In genomic region chr11:34975771-34976302, GRCm38 (mm10) we compare ENCODE assay signal across 11 mouse cellular contexts.
A peak's percentile ranks its signal among the peaks of the same experiment; 100 is the strongest.
DNase-seq lines count a peak whose midpoint lies in the region; ATAC-seq and TF ChIP-seq lines count a peak whose summit lies in the region.
"Had no signal": no experiment of that assay in that cellular context is flagged by ENCODE, and none has a peak within 500 bp of the region (broad histone marks: within the 10 kb centered on the region; RNA-seq: fewer than 3 reads in every experiment).

No protein-coding gene starts in this region.

- no peak overlapping the region for H3K4me2 ChIP-seq in heart, embryonic 16.5 days (ENCODE audit: low read depth, low read length)
- H3K4me2 ChIP-seq in forebrain, embryonic 14.5 days (ENCODE audit: low read length), result no peak overlapping the region
- H3K4me2 ChIP-seq: liver, embryonic 13.5 days had no signal

- H3K36me3 ChIP-seq in heart, embryonic 16.5 days (ENCODE audit: control insufficient read depth, insufficient read depth), result no peaks in the 10 kb centered on the region
- H3K36me3 ChIP-seq in forebrain, embryonic 14.5 days (ENCODE audit: control insufficient read depth, insufficient read depth, low read length), result no peaks in the 10 kb centered on the region
- H3K36me3 ChIP-seq: liver, embryonic 13.5 days had no signal

- peak; percentile 41 to 62 for DNase-seq in adrenal gland, adult (ENCODE audit: inconsistent age in 2 of 2, low spot score in 1 of 2)
- no peak for DNase-seq in adrenal gland, adult 18-20 months (ENCODE audit: low spot score in 2 of 2)
- DNase-seq in heart, postnatal 10 days, result no peak
- peak; percentile 11 for DNase-seq in lung, postnatal 36 days
- no peak for DNase-seq in lung, adult 2 months
- DNase-seq in forebrain, embryonic 14.5 days (ENCODE audit: low spot score), result no peak
- DNase-seq: cerebellum, postnatal 36 days; liver, embryonic 13.5 days had no signal

- no peak overlapping the region for H3K4me3 ChIP-seq in heart, embryonic 16.5 days (ENCODE audit: low read length)
- H3K4me3 ChIP-seq in lung, adult 2 months (replicated peaks; ENCODE audit: extremely low read depth, low read depth, low read length), result no peak overlapping the region
- no peak overlapping the region for H3K4me3 ChIP-seq in forebrain, embryonic 14.5 days (ENCODE audit: low read depth, low read length)
- H3K4me3 ChIP-seq: erythroblast, embryonic 14.5 days; liver, embryonic 13.5 days had no signal

- H3K9ac ChIP-seq in heart, embryonic 16.5 days (ENCODE audit: low read length), result no peak overlapping the region
- H3K9ac ChIP-seq in forebrain, embryonic 14.5 days (ENCODE audit: low read length), result no peak overlapping the region
- H3K9ac ChIP-seq: liver, embryonic 13.5 days had no signal

- no peak overlapping the region for H3K27ac ChIP-seq in heart, embryonic 16.5 days (ENCODE audit: low read length)
- H3K27ac ChIP-seq in forebrain, embryonic 14.5 days (ENCODE audit: low read depth, low read length), result no peak overlapping the region
- H3K27ac ChIP-seq: liver, embryonic 13.5 days had no signal

- WGBS in heart, embryonic 16.5 days, result 48% methylated on average over 8 of the region's 8 CpGs
- WGBS in lung, adult 2 months, result 25% methylated on average over 8 of the region's 8 CpGs
- WGBS in forebrain, embryonic 14.5 days, result 81% methylated on average over 8 of the region's 8 CpGs

- peaks cover 16% of the 10 kb centered on the region for H3K4me1 ChIP-seq in heart, embryonic 16.5 days (ENCODE audit: control insufficient read depth, insufficient read depth, low read length)
- H3K4me1 ChIP-seq in lung, adult 2 months (ENCODE audit: control insufficient read depth, insufficient read depth, low read length), result peaks cover 6% of the 10 kb centered on the region
- no peaks in the 10 kb centered on the region for H3K4me1 ChIP-seq in forebrain, embryonic 14.5 days (ENCODE audit: control insufficient read depth, insufficient read depth, low read length)
- H3K4me1 ChIP-seq: liver, embryonic 13.5 days had no signal

- intact Hi-C loops in heart, postnatal 10 days (cut with DNase I), result no loop called here

- no peak for TF ChIP-seq CTCF in lung, adult 2 months (IDR thresholded peaks at IDR 0.05; ENCODE audit: insufficient read depth, low read length)

- no peaks in the 10 kb centered on the region for H3K27me3 ChIP-seq in heart, embryonic 16.5 days (ENCODE audit: control insufficient read depth, insufficient read depth, low read length)
- H3K27me3 ChIP-seq in forebrain, embryonic 14.5 days (replicated peaks; ENCODE audit: control insufficient read depth, insufficient read depth, low read length), result no peaks in the 10 kb centered on the region
- H3K27me3 ChIP-seq: liver, embryonic 13.5 days had no signal

- no peaks in the 10 kb centered on the region for H3K9me3 ChIP-seq in heart, embryonic 16.5 days (replicated peaks; ENCODE audit: control insufficient read depth, low read length)
- no peaks in the 10 kb centered on the region for H3K9me3 ChIP-seq in forebrain, embryonic 14.5 days (replicated peaks; ENCODE audit: control insufficient read depth, low read length)
- H3K9me3 ChIP-seq: liver, embryonic 13.5 days had no signal

- TF ChIP-seq POLR2A in lung, adult 2 months (IDR thresholded peaks at IDR 0.05; ENCODE audit: borderline replicate concordance, extremely low read depth, low read depth, low read length), result no peak

- peak; percentile 52; the same call in 1 of the 2 replicates for ATAC-seq in heart, embryonic 16.5 days (replicated peaks; ENCODE audit: extremely low read depth, insufficient read depth, low FRiP score)
- ATAC-seq in forebrain, embryonic 14.5 days, result no peak
- no peak for ATAC-seq in inflammation-experienced regulatory T-cells, adult 6 months

Comparison
In these comparisons a context has a peak if more than half of its experiments do, and no peak if none do; other contexts are left out.
1. DNase-seq: peak in adrenal gland, adult (2 of 2) and lung, postnatal 36 days (single experiment); none in adrenal gland, adult 18-20 months (0 of 2), heart, postnatal 10 days (0 of 2), lung, adult 2 months (single experiment) and forebrain, embryonic 14.5 days (single experiment).